Mouse (Mus musculus): Measurements from ENCODE around the gene Tmem132d.

The Tmem132d gene

DNA sequence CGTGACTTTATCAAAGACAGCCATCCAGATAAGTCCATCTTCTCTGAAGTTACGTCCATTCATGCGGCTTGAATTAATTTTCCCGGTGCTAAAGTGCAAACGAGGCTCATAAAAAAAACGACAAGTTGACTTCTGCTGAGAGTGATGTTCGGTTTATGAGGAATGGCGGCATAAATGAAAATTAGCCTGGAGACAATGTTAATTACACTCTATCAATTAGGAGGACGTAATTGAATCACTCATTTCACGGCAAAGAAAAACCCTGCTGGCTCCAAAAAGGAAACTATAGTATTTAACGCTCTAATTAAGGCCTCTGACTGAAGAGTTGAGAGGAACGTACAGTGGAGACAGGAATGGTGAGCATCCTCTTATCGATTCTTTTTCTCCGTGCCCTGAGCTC is 503.2 kb downstream of the Tmem132d start:
- no peak for DNase-seq (ENCODE audit: low read depth, low spot score)

DNA sequence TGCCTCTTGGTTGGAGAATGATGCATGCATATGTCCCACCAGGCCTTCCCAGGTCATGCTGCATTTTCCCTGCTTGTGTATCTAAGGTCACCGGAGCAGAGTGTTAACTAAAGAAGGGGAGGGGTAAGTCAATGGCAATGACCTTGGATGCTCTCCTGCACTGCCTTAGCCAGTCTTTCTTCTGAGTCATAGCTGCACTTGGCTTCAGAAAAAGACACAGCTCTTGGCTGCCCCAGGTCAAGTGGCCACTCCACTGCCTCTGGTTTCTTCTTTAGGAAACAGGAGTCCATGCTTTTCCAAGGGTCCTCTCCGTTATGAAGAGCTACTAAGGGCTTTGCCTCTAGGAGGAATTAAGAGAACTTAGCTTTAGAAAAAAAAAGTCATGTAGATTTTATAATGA is 506.2 kb downstream of the Tmem132d start:
- no peak for DNase-seq (ENCODE audit: low read depth, low spot score)

DNA sequence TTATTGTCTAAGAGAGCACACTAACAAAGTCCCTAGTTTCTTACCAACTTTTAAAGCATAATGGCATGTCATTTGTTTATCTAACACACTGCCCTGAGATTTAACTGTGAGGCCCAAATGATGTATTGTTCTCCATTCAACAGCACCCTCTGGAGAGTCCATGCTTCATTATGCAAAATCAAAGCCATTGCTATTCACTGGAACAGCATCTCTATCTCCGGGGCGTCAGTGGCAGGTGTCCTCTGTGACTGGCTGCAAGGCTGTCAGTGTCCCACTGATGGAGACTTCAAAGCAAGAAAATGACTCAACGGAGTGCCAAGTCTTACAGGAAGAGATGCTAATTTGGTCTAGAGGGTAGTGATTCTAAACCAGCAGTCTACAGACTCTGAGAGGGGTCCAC is 508.8 kb downstream of the Tmem132d start:
- DNase-seq (ENCODE audit: low read depth, low spot score) = no peak

DNA sequence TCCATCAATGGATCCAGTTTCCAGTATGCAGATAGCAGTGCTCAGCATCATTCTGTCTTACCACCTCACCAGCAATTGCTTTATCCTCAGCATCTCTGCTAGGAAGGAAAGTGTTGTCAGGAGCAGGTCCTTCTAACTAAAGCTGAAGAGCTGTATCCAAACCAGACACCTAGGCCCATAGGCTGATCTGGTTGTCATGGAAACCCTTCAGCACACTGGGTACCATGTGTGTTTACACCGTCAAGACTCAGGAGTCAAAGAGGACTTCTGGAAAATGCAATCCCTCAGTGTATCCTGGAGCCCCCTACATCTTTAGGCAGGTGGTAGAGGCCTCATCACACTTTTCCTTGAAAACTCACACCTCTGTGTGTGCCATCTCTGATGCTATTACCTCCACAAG is 513.7 kb downstream of the Tmem132d start:
- DNase-seq (ENCODE audit: low read depth, low spot score) = no peak

DNA sequence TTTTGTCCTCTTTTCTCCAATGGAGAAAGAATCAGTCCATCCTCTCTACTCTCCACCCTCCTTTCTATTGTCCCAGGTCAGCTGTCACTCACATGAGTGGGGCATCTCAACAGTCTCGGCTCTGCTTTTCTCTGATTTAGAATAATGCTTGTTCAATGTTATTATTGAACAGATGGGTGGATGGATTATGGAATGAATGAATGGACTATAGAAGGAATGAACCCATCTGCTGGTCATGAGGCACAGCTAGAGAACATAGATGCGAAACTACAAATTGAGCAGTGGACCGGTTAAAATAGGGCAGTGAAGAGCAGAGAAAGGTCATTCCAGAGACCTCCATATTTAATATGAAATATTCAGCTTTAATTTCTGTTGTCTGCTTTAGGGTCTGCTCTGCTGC is 514.5 kb downstream of the Tmem132d start:
- no peak for DNase-seq (ENCODE audit: low read depth, low spot score)

DNA sequence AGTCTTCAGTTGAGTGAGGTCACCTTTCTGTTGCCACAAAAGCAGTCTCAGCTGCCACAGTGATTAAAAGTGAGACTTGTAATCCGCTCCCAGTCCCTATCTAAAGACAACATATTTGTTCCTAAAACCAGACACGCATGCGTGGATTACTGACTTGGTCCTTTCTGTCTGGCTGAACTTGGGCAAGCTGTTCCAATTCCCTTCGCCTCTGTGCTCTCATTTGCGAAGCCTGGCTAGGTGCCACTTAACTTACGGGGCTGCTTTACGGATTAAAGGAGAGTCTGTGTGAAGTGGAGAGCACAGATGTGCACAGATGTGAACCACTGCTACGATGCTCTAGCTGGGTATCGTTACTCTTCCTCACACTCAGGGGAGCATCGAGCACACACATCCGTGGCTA is 518.7 kb downstream of the Tmem132d start:
- DNase-seq (ENCODE audit: low read depth, low spot score) = no peak

DNA sequence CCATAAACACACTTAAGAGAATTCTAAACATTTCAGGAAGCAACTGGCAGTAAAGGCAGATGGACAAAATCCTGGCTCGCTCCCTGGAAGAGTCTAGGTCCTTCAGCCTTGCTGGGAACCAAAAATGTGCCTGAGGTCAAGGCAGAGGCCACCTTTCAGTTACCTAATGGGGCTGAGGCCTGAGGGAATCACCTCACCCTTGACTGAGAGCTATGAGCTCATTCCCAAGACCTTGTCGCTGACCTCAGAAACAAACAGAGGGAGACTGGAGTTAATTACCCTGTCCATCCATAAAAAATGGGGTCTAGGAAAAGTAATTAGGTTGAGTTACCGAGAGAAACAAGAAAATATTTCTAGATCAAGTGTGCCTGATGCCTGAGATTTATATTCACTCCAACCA is 521.3 kb downstream of the Tmem132d start:
- no peak for DNase-seq (ENCODE audit: low read depth, low spot score)

DNA sequence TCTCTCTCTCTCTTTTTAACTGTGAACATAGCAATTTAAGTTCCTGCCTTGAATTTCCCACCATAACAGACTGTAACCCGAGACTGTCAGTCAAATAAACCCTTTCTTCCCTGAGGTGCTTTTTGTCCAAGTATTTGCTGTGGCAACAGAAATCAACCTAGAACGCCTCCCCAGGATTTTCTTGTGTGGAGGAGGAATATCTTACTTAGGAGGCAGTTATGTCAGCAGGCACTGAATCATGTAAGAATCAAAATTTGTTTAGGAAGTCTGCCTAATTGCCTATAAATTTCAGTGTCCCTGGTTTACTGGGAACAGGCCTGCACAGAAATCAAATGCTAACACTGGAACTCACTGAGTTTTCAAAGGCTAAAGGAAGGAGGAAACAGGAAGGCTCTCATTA is 522.5 kb downstream of the Tmem132d start:
- peak; percentile 26 for DNase-seq (ENCODE audit: low read depth, low spot score)

DNA sequence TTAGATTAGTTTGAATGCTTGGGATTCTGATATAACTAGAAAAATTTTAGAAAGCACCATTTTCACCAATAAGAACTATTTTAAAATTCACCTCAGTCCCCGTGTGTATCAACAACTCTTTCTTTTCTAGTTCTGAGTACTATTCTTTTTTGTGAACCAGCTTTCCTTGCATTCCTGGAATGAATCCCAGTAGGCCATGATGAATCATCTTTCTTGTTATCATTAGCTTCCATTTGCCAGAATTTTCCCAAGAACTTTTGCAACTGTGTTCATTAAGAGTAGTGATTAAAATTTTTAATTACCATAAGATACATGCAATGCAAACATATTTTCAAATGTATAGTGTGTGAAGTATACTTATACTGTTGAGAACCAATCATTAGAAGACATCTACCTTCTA is 537.7 kb downstream of the Tmem132d start:
- no peak for DNase-seq (ENCODE audit: low read depth, low spot score)

DNA sequence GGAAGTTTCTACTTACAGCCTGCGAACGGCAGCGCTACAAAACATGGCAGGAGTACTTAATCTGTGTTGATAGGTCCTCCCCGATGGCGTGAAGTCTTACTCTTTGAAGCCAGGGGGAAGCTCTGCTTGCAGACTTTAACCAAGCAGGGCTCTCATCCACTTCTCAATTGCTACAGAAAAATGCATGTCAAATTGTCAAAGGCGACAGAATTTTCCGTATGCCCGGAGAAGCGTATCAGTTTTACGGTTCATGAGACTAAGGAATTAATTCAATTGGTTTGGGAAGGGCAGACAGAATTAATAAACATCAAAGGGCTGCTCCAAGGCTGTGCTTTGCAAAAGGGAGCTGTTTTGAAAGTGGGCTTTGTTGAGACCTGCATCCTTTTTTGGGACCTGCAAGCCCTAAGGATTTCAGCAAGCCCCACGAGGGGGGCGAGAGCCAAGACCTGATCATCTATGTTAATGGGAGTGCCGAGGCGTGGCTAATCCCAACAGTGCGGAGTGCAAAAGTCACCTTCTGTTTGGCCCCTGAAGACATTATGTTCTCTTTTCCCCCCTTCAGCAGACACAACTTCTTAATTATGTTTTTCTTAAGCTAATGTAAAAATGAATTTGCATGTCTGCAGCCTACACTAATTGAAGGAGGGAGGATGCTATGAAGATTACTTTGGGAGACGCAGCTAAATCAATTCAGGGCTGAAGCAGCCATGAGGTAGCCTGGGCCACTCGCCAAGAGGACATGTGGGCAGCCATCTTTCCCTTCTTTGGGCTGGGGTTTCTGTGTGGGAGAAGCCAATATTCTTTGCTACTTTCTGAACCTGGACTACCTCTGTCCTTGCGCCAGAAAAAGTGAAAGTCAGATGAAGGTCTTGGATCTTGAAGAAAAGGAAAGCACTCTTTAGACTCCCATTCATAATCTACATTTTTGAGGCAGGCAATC is 547.0 kb downstream of the Tmem132d start:
- DNase-seq (ENCODE audit: low read depth, low spot score) = no peak

DNA sequence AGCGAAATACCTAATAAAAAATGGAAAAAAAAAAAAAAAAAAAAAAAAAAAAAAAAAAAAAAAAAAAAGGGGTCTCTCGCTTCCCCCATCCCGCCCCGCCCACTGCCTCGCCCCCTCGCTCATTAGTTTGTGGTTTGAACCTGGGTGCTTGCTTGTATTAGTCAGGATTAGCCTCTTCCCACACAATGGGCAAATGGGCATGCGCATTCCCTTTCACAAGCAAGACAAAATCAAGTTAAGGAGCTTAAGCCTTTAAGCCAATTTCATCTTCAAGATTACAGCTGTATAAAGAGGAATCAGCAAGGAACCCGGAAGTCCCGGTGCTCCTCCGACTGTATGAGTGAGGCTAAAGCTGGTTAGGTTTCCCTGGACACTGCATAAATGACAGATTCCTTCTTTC is 549.9 kb downstream of the Tmem132d start:
- DNase-seq (ENCODE audit: low read depth, low spot score) = no peak

DNA sequence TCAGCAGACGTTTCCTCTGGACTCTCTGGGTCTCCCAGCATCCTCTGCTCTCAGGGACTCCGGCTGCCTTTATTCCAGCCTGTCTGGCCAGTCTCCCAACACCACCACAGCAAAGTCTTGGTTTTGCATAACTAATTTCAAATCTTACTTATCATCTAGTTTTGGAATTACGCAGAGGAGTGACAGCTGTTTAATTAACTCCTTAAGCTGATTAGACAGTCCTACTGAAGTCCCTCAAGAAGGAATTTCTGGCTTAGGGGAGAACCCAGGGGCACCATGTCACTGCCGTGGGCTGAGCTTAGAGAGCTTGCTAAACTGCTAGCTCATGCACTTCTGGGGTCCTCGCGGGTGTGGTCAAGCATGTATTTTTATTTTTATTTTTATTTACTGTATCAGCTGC is 558.4 kb downstream of the Tmem132d start:
- no peak for DNase-seq (ENCODE audit: low read depth, low spot score)

DNA sequence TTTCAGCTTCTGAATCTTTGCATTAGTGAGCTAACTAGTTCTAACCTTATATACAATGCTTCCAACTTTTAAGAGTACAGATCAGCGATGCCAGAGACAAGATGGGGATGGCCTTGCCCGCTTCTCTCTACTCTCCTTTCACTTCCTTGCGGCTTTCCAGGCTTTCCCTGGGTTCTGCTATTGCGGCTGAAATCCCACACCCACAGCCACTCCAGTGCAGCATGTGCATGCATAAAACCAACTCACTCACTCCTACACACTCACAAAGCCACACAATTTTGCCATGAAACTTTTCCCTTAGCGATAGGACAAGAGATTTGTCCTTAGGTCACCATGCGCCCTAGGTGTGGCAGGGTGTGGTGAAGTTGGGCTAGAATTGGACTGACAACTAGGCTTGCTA is 567.7 kb downstream of the Tmem132d start:
- peak; percentile 21 for DNase-seq (ENCODE audit: low read depth, low spot score)

DNA sequence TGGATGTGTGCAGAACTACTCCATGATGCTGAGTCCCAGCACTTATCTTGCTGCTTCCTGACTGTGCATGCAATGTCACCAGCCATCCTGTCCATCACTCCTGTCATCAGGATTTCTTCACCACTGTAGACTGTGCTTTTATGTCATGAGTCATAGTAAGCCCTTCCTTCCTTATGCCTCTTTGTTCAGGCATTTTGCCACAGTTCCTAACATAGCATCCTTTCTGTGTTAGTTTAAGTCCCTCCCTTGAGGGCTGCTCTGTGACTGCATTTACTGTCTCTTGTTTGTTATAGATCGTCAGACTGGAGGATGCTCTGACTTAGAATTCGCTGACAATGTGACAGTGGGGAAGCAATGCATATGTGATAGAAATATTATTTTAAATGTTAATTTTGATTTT is 573.2 kb downstream of the Tmem132d start:
- peak; percentile 8 for DNase-seq (ENCODE audit: low read depth, low spot score)

DNA sequence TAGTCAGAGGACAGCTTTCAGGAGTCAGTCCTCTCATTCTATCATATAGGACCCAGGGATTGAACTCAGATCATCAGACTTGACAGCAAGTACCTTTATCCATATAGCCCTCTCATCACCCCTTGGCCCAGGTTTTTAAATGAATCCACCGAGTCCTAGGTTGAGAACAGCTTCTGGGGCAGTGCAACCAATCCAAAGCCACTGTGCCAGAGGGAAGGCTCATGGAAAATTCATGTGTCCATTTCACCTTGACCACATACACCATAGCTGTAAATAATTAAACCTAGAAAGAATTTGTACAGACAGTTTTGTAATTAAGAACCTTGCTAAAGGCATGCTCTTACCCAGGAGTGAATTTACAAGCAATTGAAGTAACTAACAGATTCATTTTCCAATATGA is 580.6 kb downstream of the Tmem132d start:
- DNase-seq (ENCODE audit: low read depth, low spot score) = no peak

DNA sequence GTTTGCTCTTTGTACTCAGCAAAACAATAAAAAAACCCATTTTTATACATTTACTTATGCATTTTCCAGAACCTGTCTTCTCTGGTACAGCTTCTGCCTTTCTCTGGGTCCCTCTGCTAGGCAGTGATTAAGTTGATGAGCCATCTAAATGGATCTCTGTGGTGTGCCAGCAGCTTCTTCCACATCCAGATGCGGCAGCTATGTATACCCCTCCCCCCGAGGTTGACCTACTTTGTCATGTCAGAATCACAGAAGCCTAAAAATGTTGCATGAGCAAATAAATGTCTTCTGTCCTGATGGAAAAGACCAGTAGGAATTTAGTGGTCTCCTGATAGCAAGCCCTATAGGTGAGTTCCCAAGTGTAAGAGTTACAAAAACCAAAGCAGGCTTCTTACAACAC is 601.1 kb downstream of the Tmem132d start:
- no peak for DNase-seq (ENCODE audit: low read depth, low spot score)

DNA sequence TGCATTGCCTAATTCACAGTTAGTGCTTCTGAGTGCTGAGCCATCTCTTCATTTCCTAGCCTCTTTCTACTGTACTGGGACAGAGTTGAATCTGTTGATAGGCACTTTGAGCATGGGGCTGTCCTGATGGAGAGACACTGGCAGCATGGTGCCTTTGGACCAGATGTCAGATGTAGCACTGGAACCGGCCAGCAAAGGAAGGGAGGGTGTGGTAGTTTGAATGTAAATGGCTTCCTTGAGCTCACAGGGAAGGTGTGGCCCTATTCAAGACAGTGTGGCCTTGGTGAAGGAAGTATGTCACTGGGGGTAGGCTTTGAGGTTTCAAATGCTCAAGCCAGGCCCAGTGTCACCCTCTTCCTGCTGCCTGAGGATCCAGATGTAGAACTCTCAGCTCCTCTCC is 602.0 kb downstream of the Tmem132d start:
- no peak for DNase-seq (ENCODE audit: low read depth, low spot score)

DNA sequence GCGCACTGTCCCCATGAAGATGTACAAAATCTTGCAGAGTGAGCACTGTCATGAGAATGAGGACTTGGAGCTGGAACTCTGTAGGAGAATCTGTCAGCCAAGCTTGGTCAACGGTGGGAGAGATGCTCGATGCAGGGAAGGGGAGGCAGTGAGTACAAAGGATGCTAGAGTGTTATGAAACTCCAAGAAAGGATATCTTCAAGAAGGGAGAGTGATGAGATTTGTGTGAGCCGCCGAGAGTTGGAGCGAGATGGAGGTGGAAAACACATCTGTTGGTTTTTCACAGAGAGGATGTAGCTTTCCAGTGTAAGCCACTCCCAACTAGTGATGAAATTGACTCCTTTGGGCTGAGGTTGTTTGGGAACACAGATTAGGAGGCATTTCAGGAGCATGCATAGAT is 604.1 kb downstream of the Tmem132d start:
- no peak for DNase-seq (ENCODE audit: low read depth, low spot score)

DNA sequence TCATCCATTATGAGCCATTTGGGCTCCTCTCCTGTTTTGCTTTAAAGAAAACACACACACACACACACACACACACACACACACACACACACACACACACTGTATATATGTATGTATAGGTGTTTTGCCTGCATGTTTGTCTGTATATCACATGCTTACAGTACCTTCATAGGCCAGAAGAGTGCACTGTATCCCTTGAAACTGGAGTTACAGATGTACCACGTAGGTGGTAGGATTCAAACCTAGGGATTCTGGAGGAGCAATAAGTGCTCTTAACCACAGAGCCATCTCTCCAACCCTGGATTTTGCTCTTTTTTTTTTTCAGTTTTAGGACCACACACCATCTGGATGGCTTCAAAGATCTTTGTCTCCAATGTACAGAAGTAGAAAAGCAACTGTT is 610.9 kb downstream of the Tmem132d start:
- DNase-seq (ENCODE audit: low read depth, low spot score) = no peak

DNA sequence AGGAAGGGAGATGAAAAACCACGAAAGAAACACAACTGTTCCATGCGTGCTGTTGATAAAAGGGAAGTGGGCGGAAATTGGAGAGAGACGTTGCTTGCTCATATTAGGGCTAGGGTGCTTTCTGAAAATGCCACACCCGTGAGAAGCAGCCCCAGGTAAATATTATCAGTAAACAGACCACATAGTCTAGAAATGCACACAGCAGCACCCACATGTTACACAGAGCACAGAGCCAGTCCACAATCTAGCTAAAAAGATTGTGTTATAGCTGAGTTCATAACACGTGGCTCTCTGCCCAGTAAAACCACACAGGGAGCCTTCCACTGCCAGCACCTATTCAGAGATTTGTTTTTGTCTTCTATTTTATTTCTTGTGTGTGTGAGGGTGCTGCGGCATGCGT is 617.6 kb downstream of the Tmem132d start:
- DNase-seq (ENCODE audit: low read depth, low spot score) = no peak

DNA sequence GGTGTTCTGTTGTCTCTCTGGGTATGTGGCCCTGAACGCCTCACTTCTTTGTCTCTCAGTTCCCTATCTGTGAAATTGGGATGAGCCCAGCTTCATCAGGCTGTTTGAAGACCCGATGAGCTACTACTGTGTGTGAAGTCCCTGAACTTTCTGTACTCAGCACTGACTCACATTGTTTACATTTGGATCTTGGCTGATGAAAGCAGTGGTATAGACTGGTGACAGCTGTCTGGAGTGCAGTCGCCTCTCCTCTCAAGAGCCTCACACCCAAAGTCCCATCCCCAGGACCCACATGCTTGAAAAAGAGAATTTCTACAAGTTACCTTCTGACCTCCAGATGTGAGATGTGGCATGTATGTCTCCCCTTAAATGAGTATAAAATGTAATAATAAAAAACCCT is 625.5 kb downstream of the Tmem132d start:
- DNase-seq (ENCODE audit: low read depth, low spot score) = no peak

DNA sequence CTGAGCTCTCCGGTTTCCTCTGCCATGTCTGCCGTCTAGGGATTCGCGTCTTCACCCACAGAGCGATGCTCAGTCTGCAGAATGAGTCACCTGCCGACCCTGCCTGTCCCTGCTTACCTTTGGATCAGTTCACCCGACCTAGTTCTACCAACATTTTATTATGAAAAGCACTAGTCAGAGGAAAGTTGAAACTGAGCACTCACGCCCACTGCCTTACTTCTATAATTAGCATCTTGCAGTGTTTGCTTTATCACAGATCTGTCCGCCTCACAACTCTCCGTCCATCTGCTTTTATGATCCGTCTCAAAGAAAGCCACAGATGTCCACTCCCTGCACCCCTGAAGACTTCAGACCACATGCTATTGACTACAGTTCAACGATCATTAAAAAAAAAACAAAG is 626.0 kb downstream of the Tmem132d start:
- DNase-seq (ENCODE audit: low read depth, low spot score) = no peak

DNA sequence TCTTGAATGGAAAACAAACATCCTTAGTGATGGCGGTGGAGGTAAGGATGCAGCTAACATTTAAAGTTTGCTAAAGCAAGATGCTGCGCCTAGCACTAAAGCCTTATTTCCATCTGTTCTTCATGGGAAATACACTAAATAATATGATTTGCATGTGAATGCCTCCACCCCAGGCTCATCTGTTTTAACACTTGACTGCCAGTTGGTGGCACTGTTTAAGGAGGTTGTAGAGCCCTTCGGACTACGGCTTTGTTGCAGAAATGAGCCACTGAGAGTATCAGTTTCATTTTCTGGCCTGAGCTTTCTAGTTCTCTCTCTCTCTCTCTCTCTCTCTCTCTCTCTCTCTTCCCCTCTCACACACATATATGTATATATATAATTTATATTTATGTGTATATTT is 632.0 kb downstream of the Tmem132d start:
- DNase-seq (ENCODE audit: low read depth, low spot score) = no peak

DNA sequence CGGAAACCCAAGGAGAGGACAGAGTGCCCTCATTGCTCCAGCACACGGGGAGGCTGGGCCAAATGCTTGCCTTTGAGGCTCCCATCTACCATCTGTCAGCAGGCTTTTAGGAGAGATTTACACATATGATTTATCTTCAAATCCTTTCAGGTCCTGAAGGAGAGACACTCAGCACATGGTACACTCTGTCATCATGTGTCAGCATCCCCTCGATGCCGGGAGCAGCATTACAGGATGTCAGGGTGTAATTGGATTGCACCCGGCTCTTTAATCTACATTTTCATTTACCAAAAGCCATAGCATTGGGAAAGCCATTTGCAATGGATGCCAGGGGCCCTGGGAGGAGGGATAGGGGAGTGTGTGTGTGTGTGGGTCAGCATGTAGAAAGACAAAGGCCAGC is 651.7 kb downstream of the Tmem132d start:
- DNase-seq (ENCODE audit: low read depth, low spot score) = no peak
